Mouse (Mus musculus): Measurements from ENCODE around the gene Reep6. TPM values are rescaled to one million over a fixed set of nuclear protein-coding genes. Genes with fewer than 3 reads are reported as not detected.

Reep6 gene
- polyA plus RNA-seq, 1 experiment from 2014 or later = 13.5 TPM

DNA sequence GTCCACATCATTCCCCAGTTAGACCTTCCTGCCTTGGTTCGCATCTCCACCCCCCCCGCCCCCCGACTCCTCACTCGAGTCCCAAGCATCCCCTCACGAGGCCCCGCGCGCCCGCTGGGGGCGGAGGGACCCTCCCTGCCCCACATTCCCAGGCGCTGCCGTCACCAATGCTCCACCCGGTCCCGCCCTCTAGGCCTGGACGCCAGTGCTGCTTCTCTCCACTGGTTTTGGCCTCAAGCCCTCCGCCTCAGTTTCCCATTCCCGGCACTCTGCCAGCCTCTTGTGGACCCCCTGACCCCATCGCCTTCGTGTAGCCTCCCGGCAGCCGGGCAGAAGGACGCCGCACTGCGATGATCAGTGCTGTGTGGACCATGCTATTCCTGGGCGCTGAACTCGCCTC lies 19.2 kb downstream of the Reep6 start:
- H3K4me3 ChIP-seq (ENCODE audit: low read depth, low read length) = peak overlapping the region; percentile 49
- peak overlapping the region; percentile 71 for H3K4me2 ChIP-seq (replicated peaks; ENCODE audit: low read depth)
- H3K27me3 ChIP-seq (ENCODE audit: control insufficient read depth, insufficient read depth, low read length) = no peaks in the 10 kb centered on the region; the same call in 1 of the 2 replicates
- no peak for TF ChIP-seq CTCF (IDR thresholded peaks at IDR 0.05; ENCODE audit: low read depth)
- TF ChIP-seq EP300 (optimal IDR thresholded peaks at IDR 0.05) = no peak
- ATAC-seq (ENCODE audit: low FRiP score, low TSS enrichment) (no peak), DNase-seq (ENCODE audit: low spot score) (peak; percentile 66)
- 19% methylated on average over 25 of the region's 26 CpGs for WGBS
- peak overlapping the region; percentile 61; the same call in 1 of the 2 replicates for H3K9ac ChIP-seq (ENCODE audit: low read length)
- no peaks in the 10 kb centered on the region for H3K36me3 ChIP-seq (ENCODE audit: control insufficient read depth, insufficient read depth, low read length)
- H3K9me3 ChIP-seq (ENCODE audit: control insufficient read depth, low read length) = no peaks in the 10 kb centered on the region
- H3K27ac ChIP-seq (replicated peaks) = peak overlapping the region; percentile 67
- peaks cover 5% of the 10 kb centered on the region; the same call in 1 of the 2 replicates for H3K4me1 ChIP-seq (replicated peaks; ENCODE audit: control insufficient read depth, insufficient read depth)

DNA sequence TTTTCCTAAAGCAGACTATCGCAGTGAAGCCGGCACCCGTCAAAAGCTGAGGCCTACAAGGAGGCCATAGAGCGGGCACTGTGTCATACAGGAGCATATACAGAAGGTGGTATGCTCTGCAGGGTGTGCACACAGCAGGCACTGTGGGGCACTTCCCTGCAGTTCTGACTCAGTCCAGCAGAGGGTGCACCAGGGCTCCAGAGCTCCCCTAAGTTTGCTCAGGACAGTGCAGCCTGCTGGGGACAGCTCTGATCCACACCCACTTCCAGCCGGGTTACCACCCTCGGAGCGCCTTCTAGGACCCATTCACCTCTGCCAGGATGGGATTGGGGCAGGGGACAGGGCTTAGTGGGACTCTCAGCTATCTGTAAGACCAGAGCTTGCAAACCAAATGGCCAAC lies 20.5 kb downstream of the Reep6 start:
- Histone ChIP-seq H3K36me3 (ENCODE audit: control insufficient read depth, insufficient read depth, low read length) (no peaks in the 10 kb centered on the region), H3K27ac (replicated peaks) (no peak overlapping the region), H3K27me3 (ENCODE audit: control insufficient read depth, insufficient read depth, low read length) (no peaks in the 10 kb centered on the region; the same call in 1 of the 2 replicates), H3K9me3 (ENCODE audit: control insufficient read depth, low read length) (no peaks in the 10 kb centered on the region), H3K4me2 (replicated peaks; ENCODE audit: low read depth) (no peak overlapping the region), H3K4me1 (replicated peaks; ENCODE audit: control insufficient read depth, insufficient read depth) (peaks cover 3% of the 10 kb centered on the region; the same call in 1 of the 2 replicates), H3K4me3 (ENCODE audit: low read depth, low read length) (no peak overlapping the region), H3K9ac (ENCODE audit: low read length) (no peak overlapping the region)
- ATAC-seq (ENCODE audit: low FRiP score, low TSS enrichment) = peak; percentile 83
- 2% methylated on average over 7 of the region's 7 CpGs for WGBS
- TF ChIP-seq EP300 (optimal IDR thresholded peaks at IDR 0.05) (no peak), CTCF (IDR thresholded peaks at IDR 0.05; ENCODE audit: low read depth) (peak; percentile 99)
- DNase-seq (ENCODE audit: low spot score) = peak; percentile 92

DNA sequence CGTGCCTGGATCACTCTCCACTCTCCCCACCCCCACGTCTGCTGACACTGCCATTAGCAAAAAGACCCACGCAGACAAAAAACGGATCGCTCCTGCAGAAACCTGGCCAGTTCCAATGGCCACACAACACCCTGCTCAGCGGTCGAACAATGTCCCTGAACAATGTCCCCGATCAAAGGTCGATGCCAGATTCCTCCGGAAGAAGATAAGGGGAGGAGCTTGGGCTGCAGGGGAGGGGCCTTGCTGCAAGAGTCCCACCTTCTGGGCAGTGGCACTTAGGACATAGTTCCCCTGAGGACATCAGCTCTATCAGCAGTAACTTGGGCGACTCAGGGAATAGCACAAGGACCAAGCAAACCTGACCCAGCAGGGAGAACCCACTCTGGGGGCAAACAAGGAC lies 22.1 kb downstream of the Reep6 start:
- no peak for TF ChIP-seq CTCF (IDR thresholded peaks at IDR 0.05; ENCODE audit: low read depth)
- TF ChIP-seq EP300 (optimal IDR thresholded peaks at IDR 0.05) = no peak
- H3K4me2 ChIP-seq (replicated peaks; ENCODE audit: low read depth) = no peak overlapping the region
- H3K4me3 ChIP-seq (ENCODE audit: low read depth, low read length) = no peak overlapping the region
- no peaks in the 10 kb centered on the region for H3K36me3 ChIP-seq (ENCODE audit: control insufficient read depth, insufficient read depth, low read length)
- no peaks in the 10 kb centered on the region for H3K9me3 ChIP-seq (ENCODE audit: control insufficient read depth, low read length)
- 26% methylated on average over 11 of the region's 11 CpGs for WGBS
- no peak for ATAC-seq (ENCODE audit: low FRiP score, low TSS enrichment)
- no peak overlapping the region for H3K27ac ChIP-seq (replicated peaks)
- peaks cover 11% of the 10 kb centered on the region for H3K27me3 ChIP-seq (ENCODE audit: control insufficient read depth, insufficient read depth, low read length)
- no peak overlapping the region for H3K9ac ChIP-seq (ENCODE audit: low read length)
- peaks cover 2% of the 10 kb centered on the region; the same call in 1 of the 2 replicates for H3K4me1 ChIP-seq (replicated peaks; ENCODE audit: control insufficient read depth, insufficient read depth)
- no peak for DNase-seq (ENCODE audit: low spot score)

DNA sequence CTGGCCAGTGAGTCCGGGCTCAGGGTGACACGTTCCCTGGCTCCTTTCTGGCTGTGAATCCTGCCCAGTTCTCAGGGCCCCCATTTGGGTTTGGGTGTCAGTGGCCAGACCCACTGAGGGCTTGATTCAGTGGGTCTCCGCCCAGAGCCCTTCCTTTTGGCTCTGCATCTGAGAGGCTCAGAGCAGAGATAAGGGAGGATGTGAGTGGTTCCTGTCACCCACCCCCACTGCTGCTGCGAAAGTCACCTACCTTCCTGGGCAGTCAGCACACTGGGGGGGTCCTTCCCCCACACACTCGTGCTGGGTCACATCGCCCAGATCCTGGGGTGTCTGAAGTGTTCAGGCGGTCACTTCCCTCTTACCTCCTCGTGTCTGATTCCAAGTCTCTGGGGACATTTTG lies 23.0 kb downstream of the Reep6 start:
- no peak overlapping the region for H3K9ac ChIP-seq (ENCODE audit: low read length)
- DNase-seq (ENCODE audit: low spot score) = no peak

DNA sequence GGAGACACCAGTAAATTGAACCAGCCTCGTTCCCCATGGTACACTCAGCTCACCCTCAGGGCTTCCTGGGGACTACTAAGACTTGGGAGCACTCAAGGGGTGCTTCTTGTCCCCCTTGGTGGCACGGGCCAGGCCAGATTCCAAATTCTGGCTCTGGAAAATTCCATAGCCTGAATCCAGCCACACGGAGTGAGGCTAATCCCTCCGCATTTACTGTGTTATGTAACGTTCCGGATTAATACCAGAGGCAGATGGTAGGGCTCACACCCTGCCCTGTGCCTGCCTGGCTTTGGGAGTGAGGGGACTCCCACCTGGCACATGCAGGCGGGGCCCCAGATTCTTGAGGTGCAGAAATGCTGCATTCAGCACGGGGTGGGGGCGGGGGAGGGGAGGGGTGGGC lies 25.7 kb downstream of the Reep6 start:
- Histone ChIP-seq H3K4me2 (replicated peaks; ENCODE audit: low read depth) (no peak overlapping the region), H3K36me3 (ENCODE audit: control insufficient read depth, insufficient read depth, low read length) (no peaks in the 10 kb centered on the region), H3K27ac (replicated peaks) (no peak overlapping the region), H3K4me1 (replicated peaks; ENCODE audit: control insufficient read depth, insufficient read depth) (no peaks in the 10 kb centered on the region), H3K27me3 (ENCODE audit: control insufficient read depth, insufficient read depth, low read length) (peaks cover 17% of the 10 kb centered on the region), H3K9ac (ENCODE audit: low read length) (0 out of 2 replicates have a peak overlapping the region, but pooled peaks have one; percentile 8), H3K4me3 (ENCODE audit: low read depth, low read length) (no peak overlapping the region), H3K9me3 (ENCODE audit: control insufficient read depth, low read length) (no peaks in the 10 kb centered on the region)
- DNase-seq (ENCODE audit: low spot score) = no peak
- WGBS = 14% methylated on average over 9 of the region's 9 CpGs
- ATAC-seq (ENCODE audit: low FRiP score, low TSS enrichment) = no peak
- TF ChIP-seq EP300 (optimal IDR thresholded peaks at IDR 0.05) = no peak
- TF ChIP-seq CTCF (IDR thresholded peaks at IDR 0.05; ENCODE audit: low read depth) = no peak

More for the DNA sequence above, 23.0 kb downstream of the Reep6 start:
- no peak overlapping the region for H3K4me2 ChIP-seq (replicated peaks; ENCODE audit: low read depth)
- H3K27ac ChIP-seq (replicated peaks) = no peak overlapping the region
- ATAC-seq (ENCODE audit: low FRiP score, low TSS enrichment) = no peak
- 66% methylated on average over 8 of the region's 8 CpGs for WGBS
- no peak overlapping the region for H3K4me3 ChIP-seq (ENCODE audit: low read depth, low read length)
- peaks cover 2% of the 10 kb centered on the region; the same call in 1 of the 2 replicates for H3K4me1 ChIP-seq (replicated peaks; ENCODE audit: control insufficient read depth, insufficient read depth)
- TF ChIP-seq CTCF (IDR thresholded peaks at IDR 0.05; ENCODE audit: low read depth) (no peak), EP300 (optimal IDR thresholded peaks at IDR 0.05) (no peak)
- H3K27me3 ChIP-seq (ENCODE audit: control insufficient read depth, insufficient read depth, low read length) = peaks cover 15% of the 10 kb centered on the region
- no peaks in the 10 kb centered on the region for H3K36me3 ChIP-seq (ENCODE audit: control insufficient read depth, insufficient read depth, low read length)
- no peaks in the 10 kb centered on the region for H3K9me3 ChIP-seq (ENCODE audit: control insufficient read depth, low read length)

DNA sequence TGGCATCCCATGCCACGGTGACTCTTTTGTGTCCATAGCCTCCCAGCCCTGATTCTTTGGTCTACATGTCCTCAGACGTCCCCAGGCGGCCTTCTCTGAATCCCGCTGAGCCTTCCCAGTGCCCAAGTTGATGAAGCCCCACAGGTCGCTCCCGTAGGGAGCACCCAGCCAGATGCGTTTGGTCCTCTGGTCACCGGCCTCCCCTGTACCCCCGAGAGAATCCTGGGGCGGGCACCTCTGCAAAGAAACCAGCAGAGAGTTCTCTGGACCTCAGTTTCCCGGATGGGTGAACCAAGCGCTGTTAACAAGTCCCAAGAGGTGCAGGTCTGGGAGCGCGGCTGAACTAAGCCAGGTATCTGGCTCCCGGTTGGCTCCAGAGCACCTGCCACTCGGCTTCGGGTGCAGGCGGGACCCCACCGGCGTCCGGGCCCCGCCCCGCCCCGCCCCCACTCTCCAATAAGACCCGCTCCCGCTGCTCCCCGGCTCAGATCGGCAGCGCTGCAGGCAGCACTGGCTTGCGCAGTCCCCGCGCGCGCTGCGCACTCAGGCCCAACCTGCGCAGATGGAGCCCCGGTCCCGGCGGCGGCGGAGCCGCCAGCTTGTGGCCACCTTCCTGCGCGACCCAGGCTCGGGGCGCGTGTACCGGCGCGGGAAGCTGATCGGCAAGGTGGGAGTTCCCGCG lies 26.4 kb downstream of the Reep6 start, which contains the start of gene Plk5:
Gene Plk5 (plus strand): TSS at position 459 of the 682 bp plus-strand sequence.
- DNase-seq (ENCODE audit: low spot score) = no peak
- no peaks in the 10 kb centered on the region for H3K9me3 ChIP-seq (ENCODE audit: control insufficient read depth, low read length)
- peak within 1 kb of the TSS; percentile 21 for H3K4me3 ChIP-seq (ENCODE audit: low read depth, low read length)
- no peaks in the 10 kb centered on the region for H3K36me3 ChIP-seq (ENCODE audit: control insufficient read depth, insufficient read depth, low read length)
- H3K27ac ChIP-seq (replicated peaks) = no peak within 1 kb of the TSS
- H3K4me2 ChIP-seq (replicated peaks; ENCODE audit: low read depth) = peak within 1 kb of the TSS; percentile 42
- no peaks in the 10 kb centered on the region for H3K4me1 ChIP-seq (replicated peaks; ENCODE audit: control insufficient read depth, insufficient read depth)
- 0 out of 2 replicates have a peak within 1 kb of the TSS, but pooled peaks have one; percentile 8 for H3K9ac ChIP-seq (ENCODE audit: low read length)
- TF ChIP-seq EP300 (optimal IDR thresholded peaks at IDR 0.05) = no peak
- TF ChIP-seq CTCF (IDR thresholded peaks at IDR 0.05; ENCODE audit: low read depth) = no peak
- WGBS = under 1% methylated on average over 51 of the region's 53 CpGs
- peaks cover 17% of the 10 kb centered on the region for H3K27me3 ChIP-seq (ENCODE audit: control insufficient read depth, insufficient read depth, low read length)
- no peak for ATAC-seq (ENCODE audit: low FRiP score, low TSS enrichment)

All from stomach, postnatal 0 days (tissue).